Mouse (Mus musculus): ENCODE measurements at regions not wholly inside any gene's neighbourhood (a gene's known extent, or its start where the extent isn't known, plus 50 kb on each side); places are given as distances from the start of the nearest gene placed in this dataset.

- TF ChIP-seq CTCF (IDR thresholded peaks at IDR 0.05; ENCODE audit: low read depth) (no peak), EP300 (IDR thresholded peaks at IDR 0.05; ENCODE audit: low read depth) (no peak)
Measured at GRCm38 (mm10) chr4:89078485-89078884, 58.4 kb upstream of the Mtap start.
